Mouse (Mus musculus): ENCODE results near the gene Hecw2.

The Hecw2 gene

DNA sequence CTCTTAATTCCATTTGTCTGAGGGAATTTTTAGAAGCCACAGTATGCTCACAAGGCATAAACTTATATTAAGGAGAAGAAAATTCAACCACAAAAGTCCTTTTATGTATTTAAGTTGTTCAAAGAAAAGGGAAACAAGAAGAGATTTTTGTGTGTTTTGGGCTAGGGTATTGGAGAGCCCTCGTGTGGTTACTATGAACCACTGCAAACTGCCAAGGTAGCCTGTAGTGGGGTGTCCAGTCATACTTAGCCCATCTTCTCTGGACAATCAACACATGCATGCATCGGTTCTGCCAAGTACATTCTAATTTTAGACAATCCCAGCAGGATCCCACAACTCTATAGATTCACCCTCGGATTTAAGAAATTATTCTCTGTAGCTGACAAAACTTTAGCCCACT lies 304.6 kb downstream of the Hecw2 start:
- DNase-seq (ENCODE audit: low spot score in 2 of 2): no peak

DNA sequence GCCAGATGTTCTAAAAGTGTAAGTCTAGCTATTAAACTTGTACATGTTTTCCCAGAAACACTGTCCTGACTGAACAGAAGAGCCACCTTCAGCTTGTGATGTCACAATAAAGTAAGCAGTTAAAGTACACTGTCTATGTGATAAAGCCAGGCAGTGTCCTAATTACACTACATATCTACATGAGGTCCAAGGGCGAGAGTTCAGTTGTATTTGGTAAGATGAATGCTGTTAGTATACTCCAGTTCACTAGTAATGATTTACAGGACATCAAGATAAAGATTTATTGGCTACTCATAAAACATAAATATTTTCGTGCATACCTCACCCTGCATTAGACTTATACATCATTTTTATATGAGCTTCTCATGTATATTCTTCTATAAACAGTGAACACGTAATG lies 305.2 kb downstream of the Hecw2 start:
- DNase-seq (ENCODE audit: low spot score in 2 of 2): no peak

DNA sequence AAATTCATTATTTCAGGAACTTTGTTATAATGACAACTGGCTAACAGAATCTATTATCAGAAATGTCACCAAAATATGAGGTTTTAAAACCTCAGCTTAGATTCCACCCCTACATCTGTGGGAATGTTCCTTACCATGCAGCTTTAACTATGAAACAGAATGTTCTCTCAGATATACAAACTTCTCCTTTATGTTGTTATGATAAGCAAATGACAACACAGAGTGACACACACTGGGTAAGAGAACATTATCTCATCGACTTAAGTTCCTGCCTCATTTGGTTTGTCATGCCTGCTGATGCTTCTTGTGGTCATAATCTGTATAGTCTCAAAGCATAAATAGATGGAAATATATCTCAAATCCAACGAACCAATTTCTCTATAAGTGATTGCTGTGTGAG lies 312.5 kb downstream of the Hecw2 start:
- DNase-seq (ENCODE audit: low spot score in 2 of 2): no peak

DNA sequence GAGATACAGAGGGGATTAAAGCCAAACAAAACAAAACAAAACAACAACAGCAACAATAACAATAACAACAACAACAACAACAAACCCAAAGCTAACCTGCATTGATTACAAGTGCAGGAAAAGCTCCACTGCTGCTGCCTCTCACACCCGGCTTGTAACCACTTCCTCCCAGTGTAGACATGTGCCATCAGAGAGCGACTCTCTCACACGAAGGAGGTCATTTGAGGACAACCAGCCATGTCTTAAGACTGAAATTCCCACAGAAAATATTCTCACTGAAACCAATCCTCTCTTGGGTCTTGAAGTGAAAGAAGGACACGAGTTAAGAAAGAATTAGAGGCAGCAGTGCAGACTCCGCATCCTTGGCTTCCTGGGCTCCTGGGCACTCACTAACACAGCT lies 319.0 kb downstream of the Hecw2 start:
- DNase-seq (ENCODE audit: low spot score in 2 of 2): no peak

DNA sequence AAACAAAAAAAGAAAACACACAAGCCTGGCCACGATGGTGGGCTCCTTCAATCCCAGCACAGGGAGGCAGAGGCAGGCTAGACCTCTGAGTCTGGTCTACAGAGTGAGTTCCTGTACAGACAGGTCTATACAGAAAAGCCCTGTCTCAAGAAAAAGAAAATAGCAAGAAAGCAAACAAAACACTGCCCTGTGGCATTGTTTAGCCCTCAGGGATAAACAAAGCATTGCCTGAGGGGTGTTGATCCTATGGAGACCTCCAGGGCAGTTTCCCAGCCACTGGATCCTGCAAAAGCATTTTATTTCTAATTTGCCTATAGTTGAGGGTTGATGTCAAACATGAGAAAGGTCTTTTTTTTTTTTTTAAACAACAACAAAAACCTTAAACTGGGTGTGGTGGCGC lies 327.7 kb downstream of the Hecw2 start:
- no peak for DNase-seq (ENCODE audit: low spot score in 2 of 2)

DNA sequence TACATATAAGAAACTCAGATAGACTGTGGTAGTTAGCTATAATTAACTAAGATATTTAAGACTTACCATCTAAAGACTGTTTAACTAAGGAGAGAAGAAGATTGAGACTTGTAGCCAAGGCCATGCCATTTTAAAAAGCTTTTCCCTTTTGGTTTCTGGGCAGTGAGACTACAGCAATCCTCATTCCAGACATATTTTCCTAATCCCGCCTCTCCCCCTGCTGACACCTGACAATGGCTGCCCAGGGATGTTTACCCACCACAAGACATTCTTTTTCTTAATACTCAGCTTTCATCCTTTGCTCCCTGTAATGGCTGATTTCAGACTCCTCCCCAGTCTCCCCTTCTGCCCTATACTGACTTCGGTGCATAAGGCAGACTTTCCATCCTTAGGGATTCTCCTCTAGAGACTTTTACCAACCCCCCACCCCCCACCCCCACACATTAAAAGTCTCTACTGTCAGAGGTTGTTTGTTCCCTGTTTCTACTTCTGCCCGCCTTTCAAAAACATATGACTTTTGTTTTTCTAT lies 328.5 kb downstream of the Hecw2 start:
- no peak for DNase-seq (ENCODE audit: low spot score in 2 of 2)

DNA sequence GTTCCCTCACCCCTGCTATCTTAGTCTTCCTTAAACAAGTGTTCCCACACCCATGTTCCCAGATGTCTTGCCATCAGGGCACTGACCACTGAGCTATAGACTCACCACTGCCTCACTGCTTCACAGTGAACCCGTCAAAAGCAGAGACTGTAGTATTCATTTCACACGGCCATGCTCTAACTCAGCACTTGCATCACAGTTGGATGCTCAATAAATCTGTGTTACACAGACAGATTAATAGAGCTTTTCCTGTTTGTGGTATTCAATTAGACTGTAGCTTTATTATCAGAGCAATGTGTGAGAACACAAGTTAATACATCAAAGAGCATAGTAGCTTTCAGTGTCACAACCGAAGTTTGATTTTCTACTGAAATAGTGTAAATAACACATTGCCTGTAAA lies 330.9 kb downstream of the Hecw2 start:
- DNase-seq (ENCODE audit: low spot score in 2 of 2): no peak

DNA sequence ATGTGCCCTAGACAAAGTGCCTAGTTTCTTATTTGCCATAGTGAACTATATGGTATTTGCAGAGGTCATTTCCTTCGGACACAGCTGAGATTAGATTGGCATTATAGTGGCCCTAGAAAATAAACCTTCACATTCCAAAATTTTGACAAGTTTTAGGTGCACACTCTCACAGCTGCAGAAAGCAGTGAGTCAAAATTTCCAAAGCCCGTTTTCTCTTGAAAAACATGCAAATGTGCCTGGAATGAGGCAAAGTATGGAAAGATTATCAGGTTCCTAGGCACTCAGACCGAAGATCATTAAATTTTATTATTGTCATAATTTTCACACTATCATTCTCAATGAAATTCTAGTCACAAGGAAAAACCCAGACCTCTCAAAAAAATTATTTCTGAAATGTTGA lies 334.4 kb downstream of the Hecw2 start:
- DNase-seq (ENCODE audit: low spot score in 2 of 2): no peak

DNA sequence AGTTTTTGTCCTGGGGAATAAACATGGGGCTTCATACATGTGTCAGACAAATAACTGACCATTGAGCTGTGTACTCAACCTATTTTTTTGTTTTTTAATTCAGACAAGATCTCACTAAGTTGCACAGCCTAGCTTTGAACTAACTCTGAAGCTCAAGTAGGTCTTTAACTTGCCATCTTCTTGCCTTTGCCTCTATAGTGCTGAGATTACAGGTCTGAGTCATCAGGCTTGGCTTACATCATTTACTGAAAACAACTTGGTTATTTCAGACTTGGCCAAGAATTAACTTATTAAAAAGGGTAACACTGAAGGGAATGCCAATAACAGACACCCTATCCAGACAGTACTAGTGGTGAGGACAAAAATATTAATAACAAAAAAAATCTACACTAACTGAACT lies 335.8 kb downstream of the Hecw2 start:
- no peak for DNase-seq (ENCODE audit: low spot score in 2 of 2)

DNA sequence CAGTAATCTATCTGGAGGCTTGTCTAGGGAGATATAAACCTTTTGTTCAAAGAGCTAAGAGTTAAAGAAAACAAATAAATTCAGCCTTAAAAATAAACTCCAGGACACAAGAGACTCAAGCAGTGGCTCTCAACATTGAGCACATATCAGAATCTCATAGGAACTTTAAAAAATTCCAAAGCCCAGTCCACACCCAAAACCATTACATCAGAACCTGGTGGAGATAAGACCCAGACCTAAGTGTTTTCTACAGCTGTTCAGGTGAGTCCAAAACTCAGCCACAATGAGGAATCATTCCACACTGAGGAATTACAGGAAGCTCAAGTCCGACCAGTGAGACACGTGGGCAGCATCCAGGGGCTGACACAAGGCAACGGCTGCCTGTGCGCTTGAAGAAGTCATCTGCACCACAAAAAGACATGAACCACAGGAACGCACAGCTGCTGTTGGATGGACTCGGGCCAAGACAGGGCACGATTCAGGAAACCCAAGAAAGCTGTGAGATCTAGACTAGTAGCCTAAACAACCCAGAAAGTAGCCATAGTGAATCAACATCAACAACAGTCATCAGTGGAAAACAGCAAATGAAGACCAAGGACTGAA lies 338.4 kb downstream of the Hecw2 start:
- no peak for DNase-seq (ENCODE audit: low spot score in 2 of 2)

DNA sequence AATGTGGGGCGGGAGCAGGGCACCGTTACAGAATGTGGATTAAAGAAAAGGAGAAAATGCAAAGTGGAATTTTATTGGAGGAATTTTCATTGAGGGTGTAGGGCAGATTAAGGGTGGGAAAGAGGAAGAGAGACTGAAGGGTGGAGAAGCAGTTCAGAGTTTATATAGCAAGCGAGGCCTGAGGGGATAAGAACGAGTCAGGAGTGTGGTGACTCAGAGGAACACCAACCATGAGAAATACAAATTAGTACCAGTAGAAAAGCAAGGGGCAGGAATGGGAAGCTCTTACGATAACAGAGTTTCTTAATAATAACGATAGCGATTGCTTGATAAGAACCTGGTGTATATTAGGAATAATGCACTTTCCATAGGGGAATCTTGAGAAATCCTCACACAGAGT lies 339.2 kb downstream of the Hecw2 start:
- DNase-seq (ENCODE audit: low spot score in 2 of 2): no peak

DNA sequence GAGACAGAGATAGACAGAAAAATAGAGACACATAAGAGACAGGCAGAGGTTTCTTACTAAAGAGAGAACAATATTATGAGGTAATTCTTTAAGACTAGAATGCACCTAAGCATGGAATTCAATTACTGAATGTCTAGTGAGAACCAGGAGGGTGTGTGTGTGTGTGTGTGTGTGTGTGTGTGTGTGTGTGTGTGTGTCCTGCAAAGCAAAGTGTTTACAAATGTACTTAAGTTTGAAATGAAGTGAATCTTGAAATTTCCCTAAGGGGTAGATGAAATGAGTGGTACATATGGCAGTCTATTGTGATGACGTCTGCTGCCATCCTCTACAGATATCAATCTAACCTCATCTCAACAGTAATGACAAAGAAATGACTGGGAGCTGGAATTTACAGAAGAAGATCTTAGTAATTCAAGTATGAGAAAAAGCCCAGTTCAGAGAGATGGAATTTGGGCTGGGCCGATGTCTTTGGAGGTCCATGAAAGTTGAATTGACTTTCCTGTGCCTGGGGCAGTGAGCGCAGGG lies 342.8 kb downstream of the Hecw2 start:
- DNase-seq (ENCODE audit: low spot score in 2 of 2): no peak

DNA sequence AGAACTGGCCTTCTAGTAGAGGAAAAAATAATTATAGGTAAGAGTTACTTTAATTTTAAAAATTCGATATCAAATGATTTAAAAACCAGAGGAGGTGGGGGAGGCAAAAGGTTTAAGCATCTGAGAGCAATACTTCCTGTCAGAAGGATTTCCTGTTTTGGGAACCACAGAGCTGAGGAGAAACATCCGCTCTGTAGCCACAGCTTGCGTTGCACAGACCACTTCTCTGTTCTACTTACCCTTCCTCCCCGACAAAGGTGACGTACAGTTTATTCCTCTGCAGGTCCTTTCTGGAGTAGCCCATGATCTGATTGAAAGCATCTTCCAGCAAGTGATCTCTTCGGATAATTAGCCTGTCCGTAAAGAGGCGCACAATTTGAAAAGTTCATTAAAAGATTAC lies 343.6 kb downstream of the Hecw2 start:
- DNase-seq (ENCODE audit: low spot score in 2 of 2): no peak

DNA sequence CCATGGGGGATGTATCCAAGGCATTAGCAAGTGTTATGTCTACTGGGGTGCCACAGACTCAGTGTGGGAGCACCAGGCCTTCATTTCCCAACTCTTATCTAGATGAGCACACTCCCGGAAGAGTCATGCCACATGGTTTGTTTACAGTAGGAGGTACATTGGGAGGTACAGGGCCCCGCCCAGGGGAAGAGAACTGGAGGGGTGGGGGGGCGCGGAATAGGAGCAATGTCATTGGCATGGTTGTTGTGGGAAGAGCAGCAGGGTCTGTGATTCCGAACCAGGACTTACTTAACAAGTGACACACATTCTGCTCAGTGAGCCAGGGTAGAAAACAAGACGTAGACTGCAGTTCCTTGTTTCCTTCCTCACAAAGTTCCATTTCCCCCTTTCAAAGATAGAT lies 344.1 kb downstream of the Hecw2 start:
- no peak for DNase-seq (ENCODE audit: low spot score in 2 of 2)

DNA sequence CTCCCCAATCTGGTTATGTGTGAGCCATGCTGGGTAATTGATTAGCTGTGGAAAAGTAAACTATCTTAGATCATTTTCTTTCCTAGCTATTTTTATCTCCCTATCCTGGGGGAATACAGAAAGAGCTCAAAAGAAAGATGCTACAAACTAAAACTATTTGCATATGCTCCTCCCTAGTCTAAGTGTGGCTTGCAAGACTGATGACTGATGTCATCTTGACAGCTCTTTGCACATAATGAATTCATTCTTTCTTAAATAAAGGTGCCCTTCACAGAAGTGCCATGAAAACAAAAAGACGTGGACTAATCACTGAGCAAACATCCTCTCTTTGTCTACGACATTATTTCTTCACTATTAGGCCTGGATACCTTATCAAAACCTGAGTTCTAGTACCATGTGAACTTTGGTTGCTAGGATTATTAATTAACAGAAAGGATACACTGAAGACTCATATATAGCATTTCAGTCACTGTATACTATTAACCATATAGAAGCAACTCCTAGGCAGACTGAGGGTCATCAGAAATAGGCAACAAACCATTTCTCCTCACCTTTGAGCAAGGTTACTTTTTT lies 348.2 kb downstream of the Hecw2 start:
- DNase-seq (ENCODE audit: low spot score in 2 of 2): no peak

DNA sequence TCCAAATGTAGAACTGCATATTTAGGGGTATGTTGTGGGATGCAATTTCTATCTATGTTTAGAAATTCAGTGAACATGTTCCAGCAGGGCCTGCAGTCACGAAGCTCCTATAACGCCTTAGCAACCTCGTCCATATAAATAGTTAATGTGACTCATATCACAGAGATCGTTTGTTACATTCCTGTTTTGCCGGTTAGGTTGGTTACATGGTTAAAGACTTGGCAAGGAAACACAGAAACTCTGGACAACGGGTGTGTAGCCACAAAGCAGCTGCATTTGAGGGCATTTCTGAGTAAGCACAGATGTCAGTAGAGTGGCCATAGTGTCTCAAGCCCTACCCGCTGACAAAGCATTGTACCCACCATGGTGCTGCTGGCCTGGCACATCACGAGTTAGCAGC lies 349.1 kb downstream of the Hecw2 start:
- no peak for DNase-seq (ENCODE audit: low spot score in 2 of 2)

DNA sequence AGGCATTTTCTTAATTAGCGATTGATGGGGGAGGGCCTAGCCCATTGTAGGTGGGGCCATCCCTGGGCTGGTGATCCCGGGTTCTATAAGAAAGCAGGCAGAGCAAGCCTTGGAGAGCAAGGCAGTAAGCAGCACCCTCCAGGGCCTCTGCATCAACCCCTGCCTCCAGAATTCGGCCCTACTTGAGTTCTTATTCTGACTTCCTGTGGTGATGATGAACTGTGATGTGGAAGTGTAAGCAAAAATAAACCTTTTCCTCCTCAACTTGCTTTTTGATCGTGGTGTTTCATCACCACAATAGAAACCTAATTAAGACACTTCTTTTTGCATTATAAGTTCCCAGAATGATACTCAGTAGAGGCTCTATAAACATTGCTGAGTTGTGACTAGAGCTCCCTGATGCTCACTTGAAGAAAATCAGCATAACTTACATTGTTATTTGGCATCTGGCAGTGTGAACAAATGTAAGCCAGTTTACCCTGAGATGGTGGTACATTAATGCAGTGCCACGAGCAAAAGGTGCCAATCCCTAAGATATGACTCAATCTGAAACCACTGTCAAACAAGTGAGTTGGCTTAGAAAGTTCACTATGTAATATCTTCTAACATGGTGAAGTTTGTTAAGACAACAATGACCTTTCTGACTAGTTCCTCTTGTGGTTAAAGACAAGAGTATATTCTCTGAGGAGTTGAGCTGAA lies 349.9 kb downstream of the Hecw2 start:
- no peak for DNase-seq (ENCODE audit: low spot score in 2 of 2)

DNA sequence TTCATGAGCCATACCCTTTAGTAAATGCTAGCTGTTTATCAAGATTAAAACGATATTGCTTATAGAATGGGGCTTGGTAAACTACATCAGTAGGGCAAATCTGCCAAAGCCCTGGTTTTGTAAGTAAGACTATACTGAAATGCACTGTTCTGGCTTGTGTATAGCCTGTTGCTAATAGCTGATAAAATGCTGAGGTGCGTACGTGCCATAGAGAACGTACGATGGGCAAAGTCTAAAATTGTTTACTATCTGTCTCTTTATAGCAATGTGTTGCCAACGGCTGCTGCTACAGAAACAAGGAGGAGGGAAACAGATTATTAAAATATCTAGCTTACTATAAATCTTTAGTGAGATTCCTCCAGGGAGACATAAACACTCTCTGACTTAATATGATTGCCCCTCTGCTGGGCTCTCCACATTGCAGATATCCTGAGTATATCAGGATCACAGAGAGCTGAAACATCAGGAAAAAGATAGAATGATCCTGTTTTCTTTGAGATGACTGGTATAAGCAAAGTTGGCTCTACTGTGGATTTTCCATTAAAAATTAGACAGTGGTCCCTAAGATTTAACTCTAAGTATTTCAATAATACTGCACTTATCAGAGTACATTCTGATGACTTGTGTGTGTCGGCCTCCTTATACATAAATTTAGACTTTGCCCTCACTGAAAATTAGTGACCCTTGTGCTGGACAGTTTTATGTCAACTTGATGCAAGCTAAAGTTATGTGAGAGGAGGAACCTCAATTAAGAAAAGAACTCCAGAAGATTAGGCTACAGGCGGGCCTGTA lies 350.6 kb downstream of the Hecw2 start:
- no peak for DNase-seq (ENCODE audit: low spot score in 2 of 2)

DNA sequence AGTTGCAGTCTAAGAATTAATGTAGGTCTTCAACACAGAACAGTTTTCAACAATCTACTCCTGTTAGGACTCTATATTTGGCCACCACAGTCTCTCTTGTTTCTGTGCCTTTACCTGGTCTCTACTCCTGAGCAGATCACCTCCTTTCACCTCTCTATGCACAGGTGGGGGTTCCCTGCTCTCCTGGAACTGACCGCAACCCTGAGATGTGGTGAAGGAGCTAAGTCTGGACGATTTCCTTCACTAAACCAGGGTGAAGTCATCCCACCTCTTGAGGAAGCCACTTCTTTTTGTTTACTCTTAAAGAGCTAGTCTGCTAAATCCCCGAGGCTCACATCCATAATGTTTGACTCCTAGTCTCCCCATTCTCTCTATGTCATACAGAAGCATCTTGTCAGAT lies 351.9 kb downstream of the Hecw2 start:
- DNase-seq (ENCODE audit: low spot score in 2 of 2): no peak

DNA sequence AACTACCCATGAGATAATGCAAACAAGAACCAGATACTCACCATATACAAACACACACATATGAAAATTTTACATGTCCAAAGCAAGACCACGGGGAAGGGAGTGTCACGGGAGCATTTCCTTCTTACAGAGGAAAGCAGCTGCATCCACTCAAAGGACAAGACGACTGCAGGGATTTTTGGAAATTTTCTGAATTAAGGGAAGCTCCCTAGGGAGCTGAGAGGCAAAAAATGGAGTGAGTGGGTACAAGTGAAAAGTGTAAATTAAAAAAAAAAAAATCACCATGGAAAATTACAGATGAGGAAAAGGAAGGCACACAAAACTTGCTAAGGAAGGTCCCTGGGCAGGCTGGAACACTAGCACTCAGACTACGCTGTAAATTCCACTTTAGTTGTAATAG lies 353.9 kb downstream of the Hecw2 start:
- no peak for DNase-seq (ENCODE audit: low spot score in 2 of 2)

DNA sequence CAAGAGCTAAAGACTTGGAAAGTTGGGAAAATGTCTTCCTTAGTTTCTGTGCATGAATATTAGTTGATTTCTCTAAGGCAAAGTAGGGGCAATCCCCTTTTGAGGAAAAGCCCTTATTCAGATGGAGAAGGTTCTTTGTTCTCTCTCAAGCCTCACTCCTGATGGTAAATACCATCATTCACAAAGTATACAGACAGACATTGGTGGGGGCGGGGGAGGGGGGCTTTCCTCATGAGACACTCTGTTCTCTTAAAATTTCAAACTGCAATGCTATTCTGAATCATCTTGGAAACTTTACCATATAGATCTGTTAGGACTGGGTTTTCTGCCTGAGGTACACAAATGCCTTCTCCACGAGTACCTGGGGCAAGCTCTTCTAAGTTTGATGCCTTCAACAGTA lies 355.6 kb downstream of the Hecw2 start:
- DNase-seq (ENCODE audit: low spot score in 2 of 2): no peak

DNA sequence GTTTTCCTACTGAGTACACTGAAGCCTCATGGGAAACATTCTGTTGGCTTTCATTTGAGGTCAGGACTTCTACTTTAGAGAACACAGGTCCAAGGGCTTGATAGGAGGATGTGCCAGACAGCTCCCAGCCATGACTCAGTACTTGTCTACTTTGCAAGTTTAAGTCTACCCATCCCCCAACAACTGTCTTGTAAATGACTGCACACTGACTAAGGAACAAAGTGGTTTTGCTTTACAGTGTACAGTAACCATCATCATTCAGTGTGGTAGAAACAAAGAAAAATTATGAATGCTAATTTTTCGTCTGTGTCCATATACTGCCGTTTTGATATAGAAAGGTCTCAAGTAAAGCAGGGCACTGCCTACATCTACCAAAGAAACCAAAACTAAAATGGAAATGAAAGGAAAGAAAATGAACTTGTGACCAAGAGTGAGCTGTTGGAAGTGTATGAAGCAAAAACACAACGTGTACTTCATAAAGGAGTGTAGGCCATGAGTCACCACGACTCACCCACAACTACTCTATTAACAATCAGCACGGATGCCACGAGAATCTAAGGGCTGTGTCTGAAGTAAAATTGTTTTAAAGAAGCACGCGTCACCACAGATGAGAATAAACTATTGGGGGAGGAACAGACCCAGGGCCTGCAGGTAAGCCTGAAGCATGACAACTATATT lies 356.6 kb downstream of the Hecw2 start:
- no peak for DNase-seq (ENCODE audit: low spot score in 2 of 2)

Data from cerebellum, postnatal 4 days (tissue).